Mouse (Mus musculus): Measurements from ENCODE around the gene Ugdh.
"Not testable (repeated sequence)": the region's sequence is repeated elsewhere in the genome, so short reads cannot be mapped to it uniquely, and the experiment has no call there.

Ugdh gene

DNA sequence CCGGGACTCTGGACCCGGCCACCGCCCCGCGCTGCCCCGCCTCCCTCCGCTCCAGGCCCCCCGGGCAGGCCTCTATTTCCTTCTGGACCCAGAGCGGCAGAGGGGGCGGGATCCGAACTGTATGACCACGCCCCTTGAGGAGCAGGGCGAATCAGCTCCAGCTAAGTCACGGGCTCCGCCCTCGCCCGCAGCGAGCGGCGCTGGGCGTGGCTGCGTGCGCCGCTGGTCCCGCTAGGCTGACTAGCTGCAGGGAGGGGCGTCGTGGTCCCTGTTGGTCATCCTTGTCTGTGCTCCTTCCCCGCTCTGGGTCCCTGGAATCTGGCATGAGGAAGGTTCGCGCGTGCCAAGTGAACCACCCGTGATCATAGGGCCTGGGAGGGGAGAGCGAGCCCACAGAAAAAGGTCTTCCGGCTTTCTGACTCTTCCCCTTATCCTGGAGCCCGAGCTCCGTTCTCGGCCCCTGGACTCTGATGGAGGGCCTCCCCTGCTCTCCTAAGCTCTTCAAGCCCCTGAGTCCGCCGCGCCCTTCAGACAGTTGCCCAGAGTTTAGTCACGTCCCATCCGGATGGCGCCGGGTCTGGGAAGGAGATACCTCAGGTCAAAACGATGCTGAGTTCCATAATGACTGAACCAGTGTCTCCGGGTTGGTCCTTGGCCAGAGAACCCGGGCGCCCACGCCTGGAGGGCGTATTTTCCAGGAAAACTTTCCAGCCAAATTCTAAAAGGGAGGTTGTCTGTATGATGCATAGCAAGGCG, at the start of gene Ugdh:
Gene Ugdh (minus strand): TSS at position 144 of the 756 bp plus-strand sequence.
- DNase-seq = peak; percentile 97

DNA sequence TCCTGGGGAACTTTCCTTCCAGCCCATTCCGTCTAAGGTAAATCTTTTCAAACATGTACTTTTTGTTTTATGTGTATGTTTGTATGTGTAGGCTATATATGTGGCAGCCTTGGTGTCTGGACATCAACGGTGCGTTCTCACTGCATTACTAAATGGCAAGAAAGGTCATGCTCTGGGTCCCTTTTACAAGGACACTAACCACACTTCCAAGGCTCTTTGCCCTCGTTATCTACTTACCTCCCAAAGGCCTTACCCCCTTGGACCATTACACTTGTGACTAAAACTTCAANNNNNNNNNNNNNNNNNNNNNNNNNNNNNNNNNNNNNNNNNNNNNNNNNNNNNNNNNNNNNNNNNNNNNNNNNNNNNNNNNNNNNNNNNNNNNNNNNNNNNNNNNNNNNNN, 47.2 kb upstream of the Ugdh start:
- no peak for DNase-seq

DNA sequence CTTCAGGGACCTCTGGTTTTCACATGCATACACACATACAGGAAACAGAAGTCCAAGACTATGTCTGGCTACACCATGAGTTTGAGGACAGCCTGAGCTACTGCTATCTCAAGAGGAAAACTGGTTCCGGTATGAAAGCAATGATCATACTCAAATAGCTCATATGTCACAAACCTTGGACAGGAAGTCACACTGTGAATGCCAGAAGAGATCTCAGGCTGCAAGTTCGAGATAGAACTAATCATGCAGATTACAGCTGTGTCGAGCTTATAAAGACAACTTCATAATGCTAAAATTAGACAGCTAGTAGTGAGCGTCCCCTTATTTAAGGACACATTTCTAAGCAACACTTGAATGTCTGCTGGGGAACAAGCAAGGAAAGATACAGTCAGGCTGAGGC, 44.8 kb upstream of the Ugdh start:
- DNase-seq = no peak

DNA sequence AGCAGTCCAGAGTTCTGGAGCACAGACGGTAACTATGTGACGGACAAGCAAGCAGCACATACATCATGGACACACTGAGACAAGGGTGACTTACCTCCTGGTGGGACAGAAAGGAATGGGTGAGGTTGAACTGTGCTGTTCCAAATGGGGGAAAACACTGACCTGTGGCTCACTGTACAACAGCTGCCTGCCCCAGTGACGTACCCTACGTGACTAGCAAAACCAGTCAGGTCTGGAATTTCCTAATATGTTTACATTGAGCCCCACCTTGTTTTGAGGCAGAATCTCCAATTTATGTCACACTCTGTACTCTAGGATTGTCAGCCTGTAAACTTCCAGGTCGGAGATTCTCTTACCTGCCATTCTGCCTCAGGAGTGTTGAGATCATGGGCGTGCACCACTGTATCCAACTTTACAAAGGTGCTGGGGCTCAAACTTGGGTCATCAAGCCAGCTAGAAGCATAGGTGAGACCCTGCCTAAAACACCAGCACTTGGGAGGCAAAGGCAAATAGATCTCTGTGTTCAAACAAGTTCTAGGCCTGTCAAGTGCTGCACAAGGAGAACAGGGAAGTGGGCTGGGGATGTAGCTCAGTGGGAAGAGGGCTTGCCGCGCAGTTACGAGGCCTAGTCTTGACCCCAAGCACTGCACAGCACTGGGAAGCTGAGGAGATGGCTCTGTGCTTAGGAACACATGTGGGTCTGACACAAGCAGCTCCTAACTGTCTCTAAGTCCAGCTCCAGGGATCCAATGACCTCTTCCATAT, 44.1 kb upstream of the Ugdh start:
- no peak for DNase-seq

DNA sequence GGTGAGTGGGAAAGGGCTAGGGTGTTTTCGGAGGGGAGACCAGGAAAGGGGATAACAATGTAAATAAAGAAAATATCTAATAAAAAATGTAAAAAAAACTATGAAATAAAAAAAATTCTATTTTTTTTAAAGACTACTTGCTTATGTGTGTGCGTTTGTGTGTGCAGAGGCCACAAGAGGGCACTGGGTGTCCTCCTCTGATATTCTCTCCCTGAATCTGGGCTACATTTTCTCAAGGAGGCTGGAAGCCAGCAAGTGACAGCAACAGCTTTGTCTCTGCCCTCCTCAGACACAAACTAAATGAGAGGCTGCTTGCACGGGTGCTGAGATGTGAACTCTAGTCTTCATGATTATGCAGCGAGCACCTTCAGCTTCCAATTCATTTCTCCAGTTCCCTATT, 42.5 kb upstream of the Ugdh start:
- no peak for DNase-seq

DNA sequence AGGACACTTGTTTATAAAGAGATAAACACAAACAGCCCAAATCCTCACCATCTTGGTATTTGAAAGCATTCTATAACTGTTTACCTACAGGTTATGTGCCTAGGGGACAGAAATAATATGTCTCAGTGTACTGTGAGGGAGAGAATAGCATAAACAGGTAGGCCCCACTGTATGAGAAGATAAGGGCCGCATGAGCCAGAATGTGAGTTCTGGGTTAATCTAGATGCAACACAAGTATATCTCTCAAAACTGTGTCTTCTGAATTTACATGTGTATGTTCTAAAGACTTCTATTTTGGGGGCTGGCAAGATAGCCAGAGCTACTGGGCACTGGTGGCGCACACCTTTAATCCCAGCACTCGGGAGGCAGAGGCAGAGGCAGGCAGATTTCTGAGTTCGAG, 41.0 kb upstream of the Ugdh start:
- not testable (repeated sequence) for DNase-seq

DNA sequence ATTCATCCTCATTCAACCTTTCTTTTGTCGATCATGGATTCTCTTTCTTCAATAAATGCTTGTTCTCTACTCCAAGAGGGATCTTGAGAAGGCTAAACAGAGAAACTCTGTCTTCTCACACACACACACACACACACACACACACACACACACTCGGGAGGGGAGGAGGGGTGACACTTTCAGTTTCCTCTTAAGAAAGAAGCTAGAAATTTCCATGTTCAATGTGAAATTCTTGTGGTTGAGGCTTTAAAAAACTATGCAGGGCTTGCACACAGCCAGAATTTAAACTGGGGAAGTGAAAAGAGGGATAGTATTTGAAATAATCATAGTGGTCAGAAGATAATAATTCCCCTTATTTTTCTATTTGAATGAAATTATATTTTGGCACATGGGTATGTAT, 40.1 kb upstream of the Ugdh start:
- no peak for DNase-seq

DNA sequence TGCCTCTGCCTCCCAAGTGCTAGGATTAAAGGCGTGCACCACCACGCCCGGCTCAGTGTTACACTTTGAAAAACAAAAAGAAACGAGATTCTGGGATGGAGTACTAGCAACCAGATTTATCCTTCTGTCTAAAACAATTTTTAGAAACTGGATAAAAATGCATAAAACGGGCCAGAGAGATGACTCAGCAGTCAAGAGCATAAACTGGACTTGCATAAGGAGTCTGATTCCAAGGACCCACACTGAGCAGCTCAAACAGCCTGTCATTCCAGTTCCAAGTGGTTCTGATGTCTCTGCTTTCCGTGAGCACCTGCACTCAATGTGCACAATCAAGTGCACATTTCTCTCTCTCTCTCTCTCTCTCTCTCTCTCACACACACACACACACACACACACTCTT, 34.0 kb upstream of the Ugdh start:
- DNase-seq = peak; percentile 42

DNA sequence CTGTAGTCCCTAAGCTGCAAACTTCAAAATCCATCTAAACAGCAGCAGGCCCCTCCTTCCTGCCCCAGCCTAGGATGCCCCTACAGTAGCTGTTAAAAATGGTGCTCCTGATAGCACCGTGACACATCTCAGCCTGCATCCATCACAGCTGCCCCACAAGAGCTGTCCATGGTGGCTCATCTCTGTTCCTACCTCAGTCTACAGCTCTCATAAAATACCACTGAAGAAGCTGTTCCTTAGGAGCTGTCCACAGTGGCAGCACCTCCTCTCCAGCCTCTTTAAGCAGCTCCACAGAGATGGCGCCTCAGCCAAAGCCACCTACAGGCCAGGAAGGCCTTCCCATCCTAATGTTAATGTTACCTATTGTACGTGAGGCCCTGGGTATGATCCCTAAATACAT, 31.2 kb upstream of the Ugdh start:
- no peak for DNase-seq

DNA sequence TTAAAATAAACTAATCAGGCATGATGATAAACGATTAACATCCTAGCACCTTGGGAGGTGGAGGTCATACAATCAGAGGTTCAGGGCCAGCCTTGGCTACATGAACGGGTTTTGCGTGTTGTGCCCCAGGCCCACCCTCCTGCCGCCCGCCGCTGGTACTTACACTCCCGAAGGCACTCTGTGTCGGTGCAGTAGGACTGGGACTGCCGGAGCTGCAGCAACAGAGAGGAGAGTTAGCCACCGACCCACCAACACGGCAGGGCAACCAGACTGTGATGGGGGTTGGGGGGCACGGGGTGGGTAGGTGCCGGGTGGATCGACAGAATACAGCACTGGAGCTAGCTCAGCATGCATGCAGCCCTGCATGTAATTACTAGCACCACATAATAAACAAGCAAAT, 24.6 kb upstream of the Ugdh start:
- no peak for DNase-seq

DNA sequence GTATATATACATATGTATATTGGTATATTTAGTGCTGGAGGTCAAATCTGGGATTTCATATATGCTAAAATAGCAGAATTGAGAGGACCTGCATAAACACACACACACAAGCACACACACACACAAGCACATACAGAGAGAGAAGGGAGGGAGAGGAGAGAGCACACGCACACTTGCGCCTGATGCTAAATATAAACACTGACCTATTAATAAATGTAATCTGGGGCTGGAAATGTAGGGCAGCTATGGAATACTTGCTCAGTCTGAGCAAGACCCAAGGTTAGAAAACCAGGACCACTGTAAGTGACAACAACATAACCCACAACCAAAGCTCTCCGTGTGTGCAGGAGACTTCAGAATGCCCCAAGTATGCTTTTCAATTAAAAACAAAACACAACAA, 23.7 kb upstream of the Ugdh start:
- DNase-seq = no peak

DNA sequence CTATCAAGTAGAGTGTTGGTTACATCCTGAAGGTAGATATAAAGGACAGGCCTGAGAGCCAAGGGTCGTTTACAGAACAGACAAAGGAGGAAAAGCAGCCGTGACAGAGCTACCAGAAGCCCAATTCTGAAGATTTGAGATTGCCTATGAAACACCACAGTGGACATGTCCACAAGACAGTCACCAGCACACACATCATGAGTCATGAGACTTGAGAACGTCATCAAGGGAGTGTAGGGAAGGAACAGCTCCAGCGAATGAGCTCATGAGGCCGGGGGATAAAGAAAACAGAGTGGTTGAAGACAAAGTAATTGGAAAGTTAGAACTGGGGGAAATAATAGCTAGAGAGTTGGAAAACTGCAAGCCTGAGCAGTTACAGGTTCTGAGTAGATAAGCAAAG, 22.1 kb upstream of the Ugdh start:
- DNase-seq = no peak

DNA sequence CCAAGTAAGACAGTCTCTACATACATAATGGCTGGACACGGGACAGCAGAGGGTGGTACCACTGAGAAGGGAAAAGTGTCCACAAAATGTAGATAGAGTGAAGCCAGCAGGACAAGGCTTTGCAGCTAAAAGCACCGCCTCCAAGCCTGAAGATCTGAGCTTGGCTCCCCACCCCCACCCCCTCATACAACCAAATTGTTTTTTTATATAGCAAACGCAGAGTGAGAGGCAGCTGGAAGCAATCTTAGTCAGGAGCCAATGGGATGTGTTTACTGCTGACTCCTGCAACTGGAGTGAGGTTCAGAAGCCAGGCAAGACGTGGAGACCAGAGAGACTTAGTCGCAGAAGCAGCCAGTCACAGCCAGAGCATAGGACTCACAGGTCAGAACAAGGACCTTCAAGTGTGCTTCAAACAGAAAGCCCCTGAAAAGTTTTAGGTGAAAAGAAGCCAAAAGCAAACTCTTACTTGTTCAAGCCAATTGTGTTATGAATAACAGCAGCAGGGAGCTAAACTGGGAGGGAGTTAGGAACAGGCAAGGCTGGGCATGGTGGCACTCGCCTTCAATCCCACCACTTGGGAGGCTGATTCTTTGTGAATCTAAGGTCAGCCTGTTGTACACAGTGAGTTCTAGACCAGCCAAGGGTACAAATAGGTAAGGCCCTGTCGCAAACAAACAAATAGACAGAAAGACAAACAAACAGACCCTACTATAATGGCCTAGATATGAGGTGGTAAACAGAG, 21.5 kb upstream of the Ugdh start:
- no peak for DNase-seq

DNA sequence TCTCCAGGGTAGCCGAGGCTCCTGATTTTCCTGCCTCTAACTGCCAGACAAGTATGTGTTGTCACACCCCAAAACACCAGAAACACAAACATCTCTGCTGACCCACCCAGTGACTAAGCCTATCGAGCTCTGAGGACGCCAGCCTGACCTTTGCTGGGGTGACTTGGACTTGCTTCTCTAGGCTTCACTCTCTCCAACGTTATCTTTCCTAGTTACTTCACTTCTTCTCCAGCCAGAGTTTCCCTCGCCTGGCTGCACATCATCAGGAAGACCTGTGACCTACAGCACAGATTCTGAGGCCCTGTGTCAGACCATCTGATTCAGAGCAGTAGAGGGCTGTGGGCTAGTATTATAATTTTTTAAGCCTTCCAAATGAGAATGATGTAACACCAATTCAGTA, 19.0 kb upstream of the Ugdh start:
- DNase-seq = no peak

DNA sequence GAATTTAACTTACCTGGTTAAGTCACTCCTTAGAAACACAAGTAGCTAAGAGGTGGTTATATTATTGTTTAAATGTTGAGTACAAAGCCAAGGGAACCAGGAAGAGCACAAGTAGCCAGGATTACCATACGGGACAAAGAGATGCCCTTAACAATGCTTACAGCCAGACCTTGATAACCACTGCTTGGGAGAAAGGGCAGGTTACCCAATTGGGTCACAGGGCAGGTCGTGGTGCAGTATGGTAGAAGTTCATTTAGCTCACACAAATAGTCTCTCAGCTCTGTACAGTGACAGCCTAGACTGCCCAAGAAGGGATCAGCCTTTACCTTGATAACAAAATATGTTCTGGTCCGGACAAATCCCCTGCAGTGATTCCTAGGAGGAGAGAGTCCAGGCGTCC, 13.2 kb upstream of the Ugdh start:
- no peak for DNase-seq

DNA sequence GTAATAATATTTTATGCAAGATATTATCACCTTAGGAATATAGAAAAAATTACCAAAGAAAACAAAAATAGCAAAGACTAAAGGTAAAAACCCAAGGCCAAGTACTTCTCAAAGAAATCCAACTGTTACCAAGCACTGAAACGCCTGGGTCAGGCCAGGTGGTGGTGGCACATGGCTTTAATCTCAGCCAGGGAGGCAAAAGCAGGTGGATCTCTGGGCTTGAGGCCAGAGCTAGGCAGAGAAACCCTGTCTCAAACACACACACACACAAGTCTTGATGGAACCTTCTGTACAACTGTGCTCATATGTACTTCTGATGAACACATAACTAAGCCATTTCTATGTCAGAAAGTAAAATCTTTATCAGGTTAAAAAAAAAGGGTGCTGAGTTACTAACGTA, 12.1 kb upstream of the Ugdh start:
- DNase-seq = no peak

DNA sequence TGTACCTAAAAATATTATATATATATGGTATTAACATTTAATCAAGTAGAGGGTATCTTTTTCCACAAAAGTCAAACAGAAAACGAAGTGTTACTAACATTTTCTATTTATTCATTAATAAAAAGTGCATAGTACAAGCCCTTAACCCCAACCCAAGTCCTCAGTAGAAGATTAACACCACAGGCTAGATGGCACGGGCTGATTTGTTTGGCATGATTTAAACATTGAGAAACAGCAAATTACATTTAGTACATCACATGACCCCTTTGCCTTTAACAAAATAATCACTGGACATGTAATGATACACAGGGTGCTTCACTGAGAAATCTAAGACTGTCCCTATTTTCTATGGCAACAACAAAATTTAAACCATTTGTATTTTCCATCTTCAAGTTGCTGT, 11.0 kb upstream of the Ugdh start:
- no peak for DNase-seq

DNA sequence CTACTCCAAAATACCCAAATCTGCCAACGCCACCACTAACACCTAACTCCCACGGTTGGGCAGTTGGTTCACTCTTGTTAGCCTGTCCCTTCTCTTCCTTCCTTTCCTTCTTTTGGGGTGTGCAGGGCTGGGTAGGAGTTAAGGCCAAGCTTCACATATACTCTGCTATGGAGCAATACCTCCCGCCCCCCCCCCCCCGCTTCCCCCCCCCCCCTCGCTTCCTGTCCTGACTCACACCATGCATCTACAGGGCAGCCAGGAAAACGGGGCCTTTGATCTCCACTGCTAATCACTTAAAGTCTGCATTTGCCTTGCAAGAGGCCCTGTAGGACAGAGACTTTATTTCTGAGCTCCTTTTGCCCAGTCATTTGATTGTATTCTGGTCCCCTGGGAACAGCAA, 9.2 kb upstream of the Ugdh start:
- DNase-seq = no peak

DNA sequence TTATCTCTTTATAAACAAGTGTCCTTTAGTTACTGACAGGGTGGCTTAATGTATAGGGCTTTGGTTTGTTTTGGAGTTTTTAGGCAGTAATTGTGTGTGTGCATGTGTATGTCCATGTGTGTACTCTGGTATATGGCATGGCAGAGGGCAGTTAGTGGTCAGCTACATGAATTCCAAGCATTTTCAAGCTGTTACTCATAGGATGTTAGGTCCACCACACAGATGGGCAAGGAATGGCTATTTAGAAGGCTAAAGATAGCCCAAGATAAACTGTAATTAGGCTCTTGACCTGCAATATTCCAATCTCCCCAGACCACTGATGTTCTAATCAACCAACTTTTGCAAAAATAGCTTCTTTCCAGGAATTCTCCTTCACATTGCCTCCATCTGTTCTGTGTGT, 2.3 kb upstream of the Ugdh start:
- DNase-seq = no peak

DNA sequence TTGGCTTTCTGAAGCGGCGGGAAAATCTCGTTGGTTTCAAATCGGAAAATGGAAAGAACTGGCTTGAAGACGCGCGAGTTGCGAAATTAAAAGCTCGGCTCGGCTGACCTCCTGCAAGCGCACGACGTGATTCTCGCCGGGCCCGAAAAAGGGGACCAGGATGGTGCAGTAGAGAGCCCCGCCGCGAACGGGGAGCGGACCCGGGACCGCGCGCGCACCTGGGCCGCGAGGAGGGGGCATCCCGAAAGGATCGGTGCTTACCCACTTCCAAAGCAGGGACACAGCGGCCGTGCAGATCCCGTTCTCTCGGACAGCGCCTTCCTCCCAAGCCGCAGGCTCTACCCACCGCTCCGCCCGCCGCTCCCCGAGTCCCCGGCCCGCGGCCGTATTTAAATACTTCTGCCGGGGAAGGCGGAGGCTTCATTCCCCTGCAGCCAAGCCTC, 365 bp downstream of the Ugdh start:
- DNase-seq = no peak

DNA sequence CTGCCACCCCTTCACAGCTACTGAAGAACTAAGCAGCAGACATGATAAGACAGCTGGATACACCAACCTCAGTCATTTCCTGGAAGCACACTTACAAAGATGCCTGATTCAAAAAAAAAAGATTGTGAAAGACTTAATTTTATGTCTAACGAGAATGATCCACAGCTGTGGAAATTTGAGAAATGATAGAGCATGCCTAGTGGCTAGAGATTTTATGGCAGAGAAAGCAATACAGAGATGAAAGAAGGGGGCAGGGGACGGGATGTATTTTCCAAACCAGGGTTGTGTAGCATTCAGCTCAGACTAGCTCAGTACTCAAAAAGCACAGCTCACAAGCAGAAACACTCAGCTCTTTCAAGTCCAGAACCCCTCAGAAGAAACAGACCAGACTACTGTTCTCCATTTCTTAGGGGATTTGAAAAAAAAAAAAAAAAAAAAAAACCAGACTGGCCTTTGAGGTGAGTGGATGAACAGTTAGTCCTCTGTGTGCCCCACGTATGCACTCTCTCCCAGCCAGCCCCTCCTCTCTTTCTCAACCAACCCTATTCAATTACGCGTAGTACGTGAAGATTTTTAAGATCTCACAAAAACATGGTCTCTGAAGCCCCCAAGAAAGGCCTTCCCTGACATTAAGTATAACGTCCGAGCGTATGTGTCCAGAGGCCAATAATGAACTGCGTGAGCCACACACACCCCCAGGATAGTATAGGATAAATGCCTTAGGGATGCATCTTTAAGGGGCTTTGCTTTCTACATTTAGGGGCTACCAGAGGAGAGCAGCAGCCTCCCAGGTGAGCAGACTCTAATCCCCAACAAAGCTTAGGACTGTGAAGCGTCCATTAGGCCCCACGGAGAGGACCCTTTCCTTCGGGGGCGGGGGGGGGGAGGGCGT, 1.0 kb downstream of the Ugdh start:
- peak; percentile 21 for DNase-seq

DNA sequence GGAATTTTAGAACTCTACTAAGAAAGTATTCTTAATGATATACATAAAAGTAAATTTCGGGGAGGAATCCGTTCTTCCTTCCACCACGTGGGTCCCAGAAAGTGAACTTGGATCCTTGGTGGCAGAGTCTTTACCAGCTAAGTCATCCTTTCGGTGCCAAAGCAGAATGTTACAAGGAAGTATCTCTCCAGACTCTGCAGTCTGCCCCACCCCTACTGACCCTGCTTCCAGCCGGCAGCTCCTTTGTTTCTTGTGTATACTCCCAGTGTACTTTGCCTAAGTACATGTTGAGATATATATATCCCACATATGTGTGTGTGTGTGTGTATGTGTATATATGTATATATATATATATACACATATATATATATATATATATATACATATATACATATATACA, 6.3 kb downstream of the Ugdh start:
- DNase-seq = no peak

DNA sequence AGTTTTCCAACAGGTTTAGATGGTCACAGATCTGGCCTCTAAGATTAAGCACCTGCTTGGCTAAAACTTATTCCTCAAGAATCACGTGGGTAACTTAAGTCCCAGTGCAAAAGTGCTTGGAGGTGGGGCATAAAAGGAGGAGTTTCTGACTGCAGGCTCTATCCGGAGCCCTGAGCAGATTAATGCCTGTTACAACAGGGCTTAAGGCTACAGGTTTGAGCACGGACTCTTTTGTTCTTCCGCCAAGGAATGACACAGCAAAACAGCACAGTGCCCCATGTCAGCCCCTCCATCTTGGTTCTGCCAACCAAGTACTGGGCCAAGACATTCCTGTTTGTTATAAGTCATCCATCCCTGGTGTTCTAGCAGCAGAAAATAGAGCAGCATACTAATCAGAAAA, 7.4 kb downstream of the Ugdh start:
- no peak for DNase-seq

All from layer of hippocampus, adult 9-11 months (tissue).